Mouse (Mus musculus) T-helper 17 cell (primary cell): ENCODE measurements around the gene Wnt7b.

Experiments
- in situ Hi-C, 2 experiments: fragments of 300-600 bp; cut with MboI, MseI; formaldehyde crosslinking; loops; 1 replicate in 1 of 2; 2 replicates in 1 of 2; pipeline ENCODE4 v1.15.1; 2025; ENCODE audit warnings: high pct_unique_total_duplicates in 2 of 2

The Wnt7b gene

DNA sequence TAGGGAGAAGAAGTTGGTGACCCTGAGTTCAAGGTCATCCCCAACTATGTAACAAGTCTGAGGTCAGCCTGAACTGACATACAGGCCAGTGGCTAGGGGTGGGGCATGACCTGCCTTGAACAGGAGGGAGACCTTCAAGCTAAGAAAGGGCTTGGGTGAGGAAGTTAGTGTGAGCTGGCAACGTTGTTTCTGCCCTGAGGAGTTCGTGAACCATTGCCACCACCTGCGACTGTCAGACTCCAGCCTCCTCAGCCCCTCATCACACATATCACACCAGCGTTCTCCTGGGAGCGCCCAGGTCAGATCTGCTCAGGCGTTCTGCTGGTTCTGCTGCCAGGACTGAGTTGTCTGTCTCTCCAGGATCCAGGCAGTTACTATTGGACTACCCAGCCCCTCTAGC, 20.5 kb upstream of the Wnt7b start:
- in situ Hi-C loops: loop anchor here in 1 of 2 experiments (25.0 kb wide), 1 partner anchor 260 kb away; the partner anchor contains the start of gene Gtse1

DNA sequence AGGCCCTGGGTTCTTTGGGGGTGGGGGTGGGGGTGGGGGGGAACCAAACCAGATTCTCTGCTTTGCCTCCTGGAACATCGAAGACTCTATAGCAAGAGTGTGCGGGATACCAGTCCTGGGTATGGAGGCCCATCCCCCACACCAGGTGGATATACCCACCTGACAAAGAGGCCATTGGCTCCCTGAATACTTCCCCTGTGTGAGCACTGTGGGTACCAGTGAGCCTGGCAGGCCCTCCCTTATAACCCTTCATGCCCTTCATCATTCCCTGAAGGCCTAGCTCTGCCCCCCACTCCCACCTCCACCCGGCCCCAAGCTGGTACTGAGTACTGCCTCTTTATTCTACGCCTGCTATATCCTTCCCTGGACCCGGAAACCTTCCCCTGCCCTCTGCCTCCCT, 19.7 kb upstream of the Wnt7b start:
- in situ Hi-C loops: loop anchor here in 1 of 2 experiments (25.0 kb wide), 1 partner anchor 260 kb away; the partner anchor contains the start of gene Gtse1

DNA sequence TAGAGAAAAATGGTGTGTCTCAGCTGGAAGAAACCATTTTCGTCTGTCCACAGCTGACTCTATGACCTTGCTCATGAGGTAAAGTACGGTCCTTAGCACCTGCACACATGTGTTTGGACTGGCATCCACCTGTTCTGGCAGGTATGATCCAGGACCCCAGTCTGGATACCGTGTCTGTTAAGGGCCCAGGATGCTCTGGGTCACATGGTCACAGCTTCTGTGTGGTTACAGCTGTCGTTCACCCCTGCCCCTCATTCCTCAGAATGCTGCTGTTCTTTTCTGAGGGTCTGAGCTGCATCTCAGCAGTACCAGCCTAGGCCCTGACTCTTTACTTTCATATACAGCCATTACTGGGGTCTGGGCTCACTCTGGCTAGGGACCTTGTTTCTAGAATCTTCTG, 18.9 kb upstream of the Wnt7b start:
- in situ Hi-C loops: loop anchor here in 1 of 2 experiments (25.0 kb wide), 1 partner anchor 261 kb away; the partner anchor contains the start of gene Gtse1

DNA sequence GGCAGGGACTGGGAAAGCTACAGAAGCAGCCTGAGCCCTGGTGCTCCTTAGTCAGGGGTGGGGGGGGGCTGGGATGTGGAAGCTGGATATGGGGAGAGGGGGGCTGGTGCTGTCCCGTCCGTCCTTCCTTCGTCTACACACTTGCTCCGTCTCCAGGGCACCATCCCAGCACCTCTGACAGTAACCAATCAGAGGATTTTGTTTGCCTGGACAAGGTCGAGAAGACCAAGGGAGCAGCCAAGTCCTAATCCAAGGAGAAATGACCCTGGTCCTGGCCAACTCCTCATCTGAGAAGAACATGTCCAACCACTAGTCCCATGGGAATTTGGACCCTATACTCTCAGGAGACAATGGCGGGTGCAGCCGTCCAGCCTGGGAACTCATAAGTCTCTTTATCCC, 18.4 kb upstream of the Wnt7b start:
- in situ Hi-C loops: loop anchor here in 1 of 2 experiments (25.0 kb wide), 1 partner anchor 262 kb away; the partner anchor contains the start of gene Gtse1

DNA sequence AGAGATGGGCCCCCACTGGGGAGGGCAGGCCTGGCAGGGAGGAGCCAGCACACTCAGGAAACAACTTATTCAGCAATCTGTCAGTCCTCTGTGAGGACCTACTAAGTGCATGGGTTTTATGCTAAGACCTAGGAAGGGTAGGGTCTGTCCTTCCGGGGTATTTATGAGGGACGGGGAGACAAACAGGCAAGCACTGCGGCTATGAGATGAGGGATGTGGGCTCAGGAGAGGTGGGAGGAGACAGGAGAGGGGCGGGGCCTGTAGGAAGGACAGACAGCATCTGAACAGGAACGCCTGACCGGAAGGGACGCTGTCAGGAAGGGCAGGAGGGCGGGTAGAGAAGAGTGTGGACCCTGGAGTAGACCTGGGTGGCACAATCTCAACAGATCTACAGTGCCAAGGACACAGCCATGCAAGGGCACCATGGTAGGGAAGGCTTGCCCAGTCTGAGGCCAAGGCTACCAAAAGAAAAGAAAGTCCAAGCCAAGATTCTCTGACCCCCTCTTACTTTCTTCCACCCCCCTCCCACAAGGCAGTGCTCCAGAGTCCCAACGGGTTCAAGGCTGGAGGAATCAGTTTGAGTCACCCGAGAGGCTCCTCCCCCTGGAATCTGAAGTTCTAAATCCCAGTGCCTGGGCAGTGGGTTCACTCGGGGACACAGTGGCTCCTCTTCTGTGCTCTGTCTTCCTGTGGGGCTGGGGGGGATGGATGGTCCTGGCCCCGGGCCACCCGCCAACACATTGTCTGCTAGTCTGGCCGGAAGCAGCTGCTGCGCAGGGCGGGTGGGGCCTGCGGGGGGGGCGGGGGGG, 17.8 kb upstream of the Wnt7b start:
- in situ Hi-C loops: loop anchor here in 1 of 2 experiments (25.0 kb wide), 1 partner anchor 262 kb away; the partner anchor contains the start of gene Gtse1

DNA sequence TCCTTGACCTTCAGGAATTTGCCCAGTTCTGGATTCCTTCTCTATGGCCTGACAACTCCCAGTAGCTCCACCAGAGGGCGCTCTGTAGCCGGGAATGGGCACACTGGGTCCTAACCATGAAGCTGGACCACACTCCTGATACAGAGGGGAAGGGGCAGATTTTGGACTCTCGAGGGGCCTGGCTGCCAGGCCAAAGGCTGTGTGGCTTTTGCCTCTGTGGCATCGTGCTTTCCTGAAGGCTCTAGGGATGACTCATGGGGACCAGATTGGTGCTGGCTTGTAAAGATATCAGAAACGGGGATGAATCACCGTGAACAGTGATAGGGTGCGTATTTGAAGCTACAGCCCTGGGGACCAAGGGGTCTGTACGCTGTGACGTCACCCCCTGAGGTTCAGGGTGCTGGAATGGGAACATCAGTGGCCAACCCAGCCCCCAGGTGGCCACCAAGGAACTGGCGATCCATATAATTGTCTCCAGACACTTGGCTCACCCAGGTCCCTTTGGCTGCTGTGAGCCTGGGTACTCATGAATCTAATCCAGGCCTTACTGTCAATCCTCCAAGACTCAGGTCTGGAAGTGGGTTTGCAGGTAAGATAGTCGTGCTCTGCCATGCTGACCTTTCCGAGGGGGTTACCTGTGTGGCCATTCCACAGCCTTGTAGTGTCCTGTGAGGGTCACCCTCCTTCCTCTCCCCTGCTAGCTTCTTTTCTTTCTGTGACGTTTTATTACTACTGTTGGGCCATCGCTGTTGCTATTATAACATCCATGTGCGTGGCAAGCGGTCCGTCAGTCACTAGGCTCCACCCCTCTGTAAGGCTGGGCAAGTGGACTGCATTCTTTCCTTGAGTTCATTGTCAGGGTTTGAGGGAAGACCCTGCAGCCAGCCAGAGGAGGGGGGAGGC, 17.0 kb upstream of the Wnt7b start:
- in situ Hi-C loops: no loop called here

DNA sequence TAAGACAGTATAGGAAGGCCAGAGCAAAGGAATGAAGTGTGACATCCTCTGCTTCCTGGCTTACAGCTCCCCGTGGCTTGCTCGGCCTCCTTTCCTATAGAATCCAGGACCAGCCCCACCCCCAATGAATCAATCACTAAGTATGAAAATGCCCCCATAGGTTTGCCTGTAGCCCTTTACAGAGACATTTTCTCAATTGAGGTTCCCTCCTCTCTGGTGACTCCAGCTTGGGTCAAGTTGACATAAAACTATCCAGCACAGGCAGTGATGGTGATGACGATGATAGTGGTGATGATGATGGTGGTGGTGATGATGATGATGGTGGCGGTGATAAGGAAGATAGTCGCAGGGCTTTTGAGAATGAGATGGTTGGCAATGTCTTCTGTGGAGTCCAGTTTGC, 16.2 kb upstream of the Wnt7b start:
- in situ Hi-C loops: no loop called here

DNA sequence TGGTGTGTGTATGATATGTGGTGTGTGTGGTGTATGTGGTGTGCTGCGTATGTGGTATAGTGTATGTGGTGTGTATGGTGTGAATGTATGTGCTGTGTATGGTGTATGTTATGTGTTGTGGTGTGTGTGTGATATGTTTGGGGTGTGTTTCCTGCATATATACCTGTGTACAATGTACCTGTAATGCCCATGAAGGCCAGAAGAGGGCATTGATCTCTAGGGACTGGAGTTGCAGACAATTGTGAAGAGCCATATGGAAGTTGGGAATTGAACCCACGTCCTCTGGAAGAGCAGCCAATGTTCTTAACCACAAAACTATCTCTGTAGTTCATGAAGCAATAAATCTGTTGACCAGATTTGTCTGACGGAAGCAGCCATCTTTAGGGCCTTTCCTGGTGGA, 15.1 kb upstream of the Wnt7b start:
- in situ Hi-C loops: no loop called here

DNA sequence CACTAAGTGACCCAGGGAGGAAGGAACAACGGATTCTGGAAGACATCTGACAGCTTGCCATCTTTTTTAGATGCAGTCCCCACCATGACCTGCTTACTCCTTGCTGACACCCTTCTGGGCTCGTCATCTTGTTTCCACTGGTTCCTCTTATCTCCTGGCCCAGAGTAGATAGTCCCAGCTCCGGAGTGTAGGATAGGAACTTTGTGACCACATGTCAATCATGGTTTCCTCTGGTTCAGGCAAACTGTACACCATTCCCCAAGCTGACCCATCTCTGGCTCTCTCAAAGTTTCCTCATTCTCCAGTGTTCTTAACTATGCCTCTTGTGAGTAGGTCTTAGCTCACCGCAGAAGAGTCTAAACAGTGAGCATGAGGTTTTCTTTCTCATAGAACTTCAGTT, 10.4 kb upstream of the Wnt7b start:
- in situ Hi-C loops: no loop called here

DNA sequence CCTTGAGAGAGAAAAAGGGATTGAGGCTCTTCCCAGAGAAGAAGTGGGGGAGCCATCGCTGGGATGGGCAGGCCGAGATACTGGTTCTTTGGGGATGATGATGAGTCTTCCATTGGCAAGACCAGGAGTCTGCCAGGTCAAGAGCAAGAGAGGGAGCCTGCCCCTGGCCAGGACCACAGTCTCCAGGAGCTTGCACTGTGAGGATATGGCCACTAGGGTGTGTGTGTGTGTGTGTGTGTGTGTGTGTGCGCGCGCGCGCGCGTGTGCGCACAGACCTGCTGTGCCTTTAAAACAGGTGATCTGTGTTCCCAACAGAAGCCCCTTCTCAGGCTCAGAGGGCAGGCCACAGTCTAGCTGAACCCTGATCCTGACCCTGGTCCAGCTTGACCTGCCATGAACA, 8.6 kb upstream of the Wnt7b start:
- in situ Hi-C loops: no loop called here

DNA sequence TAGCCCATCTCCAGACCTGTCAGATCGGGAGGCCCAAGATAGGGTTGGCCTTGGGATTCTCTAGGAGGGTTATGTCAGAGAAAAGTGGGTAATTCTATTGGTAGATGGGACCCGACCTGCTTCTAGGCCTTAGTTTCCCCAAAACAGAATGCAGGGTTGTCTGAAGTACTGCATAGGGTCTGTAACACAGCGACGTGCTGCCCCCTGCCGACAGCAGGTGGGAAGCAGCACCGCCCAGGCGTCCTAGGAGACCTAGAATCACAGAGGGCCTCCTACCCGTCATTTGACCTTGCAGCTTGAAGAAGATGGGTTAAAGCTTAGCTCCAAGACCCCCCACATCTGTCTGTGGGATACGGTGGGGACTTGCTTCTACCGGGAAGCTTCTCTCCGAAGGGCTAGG, 1.2 kb upstream of the Wnt7b start:
- in situ Hi-C loops: loop anchor here (5.0 kb wide), 2 partner anchors 101 to 311 kb away; no protein-coding TSS in a partner anchor

DNA sequence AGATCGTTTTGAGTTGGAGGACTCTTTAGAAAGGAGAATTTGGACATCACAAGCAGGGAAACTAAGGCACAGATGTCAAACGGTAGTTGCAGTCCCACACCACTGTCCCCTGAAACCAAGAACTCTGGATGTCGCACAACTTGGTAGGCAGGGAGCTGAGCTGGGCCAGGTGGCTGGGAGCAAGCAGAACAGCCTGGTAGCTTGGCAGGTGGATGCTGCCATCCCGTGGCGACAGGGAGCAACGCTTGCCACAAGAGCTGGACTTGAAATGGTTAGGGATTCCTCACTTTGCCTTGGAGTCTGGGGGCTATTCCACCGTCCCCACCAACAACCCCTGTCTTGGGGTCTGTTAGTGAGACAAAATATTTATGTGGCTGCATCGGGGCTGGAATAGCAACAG, 751 bp upstream of the Wnt7b start:
- in situ Hi-C loops: loop anchor here (5.0 kb wide), 2 partner anchors 101 to 311 kb away; no protein-coding TSS in a partner anchor

DNA sequence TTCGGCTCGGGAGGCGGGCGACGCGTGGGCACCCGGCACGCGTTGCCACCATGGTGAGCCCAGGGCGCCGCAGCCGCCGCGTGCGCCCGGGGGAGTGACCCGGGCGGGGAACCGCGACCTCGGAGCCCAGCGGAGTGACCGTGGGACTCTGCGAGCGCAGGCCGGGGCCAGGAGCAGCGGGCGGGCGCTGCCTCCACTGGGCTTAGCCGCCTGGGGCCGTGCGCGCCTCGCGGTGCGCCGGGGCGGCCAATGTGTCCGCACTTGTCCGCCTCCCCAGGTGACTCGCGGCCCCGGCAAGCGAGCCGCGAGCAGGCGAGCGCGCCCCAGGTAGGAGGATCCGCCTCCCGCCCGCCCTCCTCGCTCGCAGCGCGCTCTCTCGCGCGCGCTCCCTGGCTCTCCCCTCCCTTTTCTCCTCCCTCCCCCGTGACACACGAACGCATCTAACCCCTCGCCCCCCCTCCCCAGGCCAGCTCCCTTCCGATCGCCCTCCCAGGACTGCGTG, 659 bp downstream of the Wnt7b start:
- in situ Hi-C loops: loop anchor here (5.0 kb wide), 2 partner anchors 99 to 309 kb away; no protein-coding TSS in a partner anchor

DNA sequence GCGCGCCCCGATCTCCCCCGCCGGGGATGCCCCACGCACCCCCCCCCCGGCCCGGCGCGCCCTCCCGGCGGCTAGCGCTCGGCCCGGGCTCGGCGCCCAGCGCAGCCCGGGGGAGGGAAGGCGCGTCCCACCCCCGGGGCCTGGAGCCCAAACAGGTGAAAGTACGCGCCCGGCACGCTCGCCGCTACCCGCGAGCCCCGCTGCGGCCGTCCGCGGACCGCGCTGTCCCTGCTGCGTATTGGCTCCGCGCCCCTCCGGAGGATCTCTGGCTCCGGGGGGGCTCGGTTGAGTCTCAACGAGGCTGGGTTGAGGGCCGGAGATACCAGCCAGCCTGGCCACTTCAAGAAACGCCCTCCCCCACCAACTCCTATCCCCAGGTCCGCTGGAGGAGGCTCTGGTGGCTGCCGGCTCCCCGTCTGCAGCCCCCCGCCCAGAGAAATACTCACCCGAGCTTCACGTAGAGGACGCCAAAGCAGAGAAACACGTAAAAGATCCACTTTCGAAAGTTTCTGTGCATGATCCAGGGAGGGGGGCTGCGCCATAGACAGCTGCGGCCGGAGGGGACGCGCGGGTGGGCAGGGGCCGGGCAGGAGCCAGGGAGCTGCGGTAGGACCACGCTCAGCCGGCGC, 1.2 kb downstream of the Wnt7b start:
- in situ Hi-C loops: loop anchor here (5.0 kb wide), 2 partner anchors 99 to 309 kb away; no protein-coding TSS in a partner anchor

DNA sequence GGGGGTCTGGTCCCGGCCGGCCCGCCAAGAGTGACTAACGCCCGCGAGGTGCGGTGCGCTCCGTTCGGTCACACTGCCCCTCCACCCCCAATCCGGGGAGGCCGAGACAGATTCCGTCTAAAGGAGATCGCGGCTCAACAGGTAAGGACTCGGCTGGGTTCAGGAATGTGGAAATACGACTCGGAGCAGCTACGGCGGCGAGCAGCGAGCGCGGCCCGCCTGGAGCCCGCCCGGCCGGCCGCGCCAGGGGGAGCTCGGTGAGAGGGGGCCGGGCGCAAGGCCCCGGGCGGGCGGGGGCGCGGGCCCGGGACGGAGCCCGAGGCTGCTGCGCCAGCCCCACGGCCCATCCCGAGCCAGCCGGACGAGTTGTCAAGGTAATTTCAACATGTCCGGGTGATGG, 1.8 kb downstream of the Wnt7b start:
- in situ Hi-C loops: loop anchor here (5.0 kb wide), 2 partner anchors 98 to 308 kb away; no protein-coding TSS in a partner anchor

DNA sequence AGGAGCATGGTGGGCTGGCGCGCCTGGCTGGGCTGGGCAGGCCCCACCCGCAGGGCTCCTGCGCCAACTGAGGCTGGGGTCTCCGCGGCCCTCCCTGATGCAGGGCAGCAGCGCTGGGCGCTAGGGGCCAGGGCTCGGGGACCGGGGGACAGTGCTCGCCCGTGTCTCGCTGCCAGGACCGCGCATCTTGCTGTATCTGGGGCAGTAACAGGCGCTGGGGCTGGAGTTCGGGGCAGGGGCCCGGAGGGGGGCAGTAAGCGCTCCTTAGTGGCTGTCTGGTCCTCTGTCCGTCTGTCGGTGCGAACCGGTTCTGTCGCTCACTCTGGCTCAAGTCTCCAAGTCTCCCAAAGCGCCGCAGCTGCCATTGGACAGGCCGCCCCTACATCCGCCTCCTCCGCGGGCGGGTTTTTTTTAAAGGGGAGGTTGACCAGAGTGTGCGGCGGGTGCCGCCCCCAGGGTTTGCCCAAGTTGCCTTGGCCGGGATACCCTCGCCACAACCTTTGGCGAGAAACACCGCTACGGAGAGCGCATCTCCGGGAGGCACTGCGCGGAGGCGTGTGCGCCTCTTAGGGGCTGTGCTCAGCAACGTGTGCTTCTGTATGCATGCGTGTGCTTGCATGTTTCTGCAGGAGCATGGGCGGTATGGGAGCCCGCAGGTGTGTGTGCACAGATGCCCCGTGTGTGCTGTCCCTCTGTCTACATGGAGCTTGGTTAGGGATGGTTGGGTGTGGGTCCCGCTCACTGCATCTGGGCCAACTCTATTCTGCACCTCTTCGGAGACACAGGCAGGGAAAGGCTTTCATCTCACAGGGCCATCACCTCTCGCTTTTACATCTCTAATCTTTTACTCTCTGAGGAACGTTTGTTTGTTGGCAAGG, 4.5 kb downstream of the Wnt7b start:
- in situ Hi-C loops: loop anchor here in 1 of 2 experiments (5.0 kb wide), 1 partner anchor 271 kb away; no protein-coding TSS in a partner anchor

DNA sequence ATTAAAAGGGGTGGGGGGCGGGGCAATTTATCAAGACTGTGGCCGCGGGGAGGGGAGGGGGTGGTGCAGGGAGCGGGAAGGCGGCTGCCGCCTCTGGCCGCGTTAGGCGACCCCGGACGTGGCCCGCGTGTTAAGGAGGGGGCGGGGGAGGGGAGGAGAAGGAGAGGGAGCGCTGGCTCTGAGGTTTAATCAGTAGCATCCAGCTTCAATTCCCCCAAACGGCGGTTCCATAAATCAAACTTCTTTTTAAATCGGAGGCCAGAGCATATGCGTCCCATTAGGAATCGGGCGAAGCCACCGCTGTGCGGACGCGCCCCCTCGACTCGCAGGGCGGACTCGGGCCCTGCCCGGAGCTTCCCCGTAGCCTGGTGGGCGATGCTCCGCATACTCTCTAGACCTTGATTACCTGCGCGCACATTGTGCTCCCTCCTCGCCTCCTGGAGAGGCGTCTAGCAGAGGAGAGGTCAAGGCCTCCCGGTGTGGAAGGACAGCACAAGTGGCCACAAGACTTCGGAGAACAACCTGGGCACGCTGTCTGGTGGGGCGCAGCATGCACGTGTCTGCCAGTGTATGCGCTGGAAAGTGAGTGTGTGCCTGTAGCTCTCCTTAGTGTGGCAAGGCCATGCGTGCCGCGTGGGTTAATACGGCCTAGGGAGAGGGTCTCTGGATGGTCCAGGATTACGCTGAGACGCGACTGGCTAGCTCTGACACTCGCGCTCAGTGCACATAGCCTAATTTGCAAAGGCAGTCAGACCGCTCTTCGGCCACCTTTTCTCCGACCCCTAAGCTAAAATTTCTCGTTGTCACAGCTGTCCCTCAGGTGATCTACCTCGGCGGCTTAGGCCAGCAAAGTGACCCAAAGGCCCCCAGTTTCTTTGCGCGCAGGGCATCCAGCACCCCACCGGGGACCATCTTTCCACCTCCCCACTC, 5.5 kb downstream of the Wnt7b start:
- in situ Hi-C loops: loop anchor here in 1 of 2 experiments (5.0 kb wide), 1 partner anchor 269 kb away; no protein-coding TSS in a partner anchor

DNA sequence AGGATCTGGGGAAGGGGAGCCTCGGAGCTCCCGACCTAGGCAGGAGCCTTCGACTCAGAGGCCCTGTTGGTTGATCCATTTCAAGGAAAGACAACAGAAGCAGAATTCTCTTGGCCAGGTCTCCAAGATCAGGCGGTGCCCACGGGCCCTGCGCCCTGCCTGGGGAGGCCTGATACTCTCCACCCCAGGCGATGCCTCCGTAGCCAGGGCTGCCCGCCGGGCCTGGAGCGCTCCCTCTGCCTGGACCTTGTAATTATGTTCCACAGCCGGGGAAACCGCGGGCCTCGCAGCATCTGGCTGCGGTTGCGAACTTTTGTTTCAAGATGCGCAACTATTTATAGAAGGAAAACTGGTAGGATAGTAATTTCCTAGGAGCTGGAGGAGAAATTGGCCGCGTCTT, 6.2 kb downstream of the Wnt7b start:
- in situ Hi-C loops: loop anchor here in 1 of 2 experiments (5.0 kb wide), 1 partner anchor 269 kb away; no protein-coding TSS in a partner anchor

DNA sequence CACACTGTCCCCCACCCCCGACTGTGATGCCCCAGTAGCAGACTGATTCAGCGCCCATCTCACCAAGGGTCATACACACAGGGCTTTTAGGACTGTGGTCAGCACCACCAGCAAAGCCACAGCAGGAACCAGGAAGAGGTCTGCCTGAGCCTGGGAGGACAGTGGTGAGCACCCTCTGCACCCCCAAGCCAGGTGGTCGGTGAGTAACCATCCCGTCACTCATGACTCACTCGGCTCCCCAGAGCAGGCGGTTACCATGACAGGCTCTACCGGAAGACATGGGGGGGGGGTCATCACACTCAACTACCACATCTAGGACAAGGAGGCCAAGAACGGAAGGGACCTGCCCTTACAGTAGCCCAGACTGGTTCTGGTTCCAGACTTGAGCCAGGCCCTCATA, 7.7 kb downstream of the Wnt7b start:
- in situ Hi-C loops: no loop called here
